ENCODE assay signal across 12 mouse cellular contexts in genomic region chr14:114856243-114857031, GRCm38 (mm10).
DNase-seq lines count a peak whose midpoint lies in the region; ATAC-seq and TF ChIP-seq lines count a peak whose summit lies in the region.
"Had no signal": no experiment of that assay in that cellular context is flagged by ENCODE, and none has a peak within 500 bp of the region (broad histone marks: within the 10 kb centered on the region; RNA-seq: fewer than 3 reads in every experiment).

No protein-coding gene starts in this region.

- 19% methylated on average over 18 of the region's 18 CpGs for WGBS in forebrain, embryonic 11.5 days
- WGBS in forebrain, postnatal 0 days, result 27% methylated on average over 18 of the region's 18 CpGs
- WGBS in kidney, embryonic 14.5 days, result 11% methylated on average over 18 of the region's 18 CpGs
- 13% methylated on average over 18 of the region's 18 CpGs for WGBS in midbrain, embryonic 15.5 days

- peaks cover 3% of the 10 kb centered on the region; the same call in 1 of the 2 replicates for H3K4me1 ChIP-seq in forebrain, embryonic 11.5 days (replicated peaks; ENCODE audit: control insufficient read depth, insufficient read depth, low read length)
- no peaks in the 10 kb centered on the region for H3K4me1 ChIP-seq in forebrain, postnatal 0 days (ENCODE audit: insufficient read depth)
- peaks cover 20% of the 10 kb centered on the region for H3K4me1 ChIP-seq in kidney, embryonic 14.5 days (ENCODE audit: control insufficient read depth, insufficient read depth, low read length)
- peaks cover 8% of the 10 kb centered on the region for H3K4me1 ChIP-seq in midbrain, embryonic 15.5 days
- H3K4me1 ChIP-seq: liver, embryonic 15.5 days had no signal

- intact Hi-C loops in left cerebral cortex, adult 2 months (cut with DNase I), result loop anchor here (2.0 kb wide), 1 partner anchor 124 kb away; no protein-coding TSS in a partner anchor
- intact Hi-C loops in left cerebral cortex, postnatal 14 days (cut with DNase I), result no loop called here

- no peak overlapping the region for H3K9ac ChIP-seq in forebrain, embryonic 11.5 days (ENCODE audit: low read length)
- H3K9ac ChIP-seq in forebrain, postnatal 0 days, result no peak overlapping the region
- no peak overlapping the region for H3K9ac ChIP-seq in kidney, embryonic 14.5 days (ENCODE audit: low read depth, low read length)
- H3K9ac ChIP-seq in midbrain, embryonic 15.5 days, result no peak overlapping the region
- H3K9ac ChIP-seq: liver, embryonic 15.5 days had no signal

- H3K36me3 ChIP-seq in forebrain, embryonic 11.5 days (ENCODE audit: control insufficient read depth, insufficient read depth, low read length), result no peaks in the 10 kb centered on the region
- H3K36me3 ChIP-seq in forebrain, postnatal 0 days (ENCODE audit: insufficient read depth), result no peaks in the 10 kb centered on the region
- no peaks in the 10 kb centered on the region for H3K36me3 ChIP-seq in kidney, embryonic 14.5 days (ENCODE audit: control insufficient read depth, insufficient read depth, low read length)
- H3K36me3 ChIP-seq in midbrain, embryonic 15.5 days (replicated peaks), result no peaks in the 10 kb centered on the region
- H3K36me3 ChIP-seq: liver, embryonic 15.5 days had no signal

- H3K4me2 ChIP-seq in forebrain, embryonic 11.5 days (ENCODE audit: low read depth, low read length, severe bottlenecking), result no peak overlapping the region
- H3K4me2 ChIP-seq in forebrain, postnatal 0 days (ENCODE audit: low read depth), result no peak overlapping the region
- H3K4me2 ChIP-seq in kidney, embryonic 14.5 days (replicated peaks; ENCODE audit: low read depth, low read length), result peak overlapping the region; percentile 5; the same call in 1 of the 2 replicates
- peak overlapping the region; percentile 19; the same call in 1 of the 2 replicates for H3K4me2 ChIP-seq in midbrain, embryonic 15.5 days

- peaks cover 2% of the 10 kb centered on the region; the same call in 1 of the 2 replicates for H3K27me3 ChIP-seq in forebrain, embryonic 11.5 days (ENCODE audit: control insufficient read depth, insufficient read depth, low read length)
- no peaks in the 10 kb centered on the region; the same call in 1 of the 2 replicates for H3K27me3 ChIP-seq in forebrain, postnatal 0 days (ENCODE audit: insufficient read depth, low read length)
- H3K27me3 ChIP-seq in kidney, embryonic 14.5 days (ENCODE audit: control insufficient read depth, insufficient read depth, low read length), result no peaks in the 10 kb centered on the region
- 0 out of 2 replicates have a peak, but pooled peaks cover 4% of the 10 kb centered on the region for H3K27me3 ChIP-seq in midbrain, embryonic 15.5 days (replicated peaks)
- H3K27me3 ChIP-seq: liver, embryonic 15.5 days had no signal

- no peak for TF ChIP-seq CTCF in forebrain, postnatal 0 days (IDR thresholded peaks at IDR 0.05; ENCODE audit: low read depth)
- no peak for TF ChIP-seq CTCF in left cerebral cortex, adult 2 months (IDR thresholded peaks at IDR 0.05)

- no peak for DNase-seq in forebrain, embryonic 11.5 days (ENCODE audit: low spot score)
- no peak for DNase-seq in forebrain, postnatal 0 days
- peak; percentile 68 for DNase-seq in embryo, embryonic 9.5 days (ENCODE audit: extremely low spot score)
- DNase-seq in left cerebral cortex, adult 2 months (ENCODE audit: extremely low spot score in 1 of 2, low spot score in 2 of 2), result no peak
- no peak for DNase-seq in ovary, adult 18-20 months (ENCODE audit: low spot score)
- no peak for DNase-seq in left cerebral cortex, postnatal 14 days (ENCODE audit: low spot score in 2 of 2)
- DNase-seq: heart, adult 2 months; right cerebral cortex, postnatal 25 days had no signal

- peak; percentile 51 for ATAC-seq in forebrain, embryonic 11.5 days (replicated peaks; ENCODE audit: low FRiP score)
- no peak for ATAC-seq in forebrain, postnatal 0 days
- ATAC-seq in kidney, embryonic 14.5 days (ENCODE audit: low FRiP score, low TSS enrichment), result peak; percentile 77
- ATAC-seq in midbrain, embryonic 15.5 days (replicated peaks), result no peak
- ATAC-seq: Patski had no signal

- no peaks in the 10 kb centered on the region for H3K9me3 ChIP-seq in forebrain, embryonic 11.5 days (ENCODE audit: control insufficient read depth, low read length)
- H3K9me3 ChIP-seq in forebrain, postnatal 0 days (ENCODE audit: low read length), result no peaks in the 10 kb centered on the region
- H3K9me3 ChIP-seq in kidney, embryonic 14.5 days (ENCODE audit: control insufficient read depth, low read length), result no peaks in the 10 kb centered on the region
- no peaks in the 10 kb centered on the region for H3K9me3 ChIP-seq in midbrain, embryonic 15.5 days
- H3K9me3 ChIP-seq: liver, embryonic 15.5 days had no signal

- H3K27ac ChIP-seq in forebrain, embryonic 11.5 days (ENCODE audit: low read depth, low read length), result no peak overlapping the region
- no peak overlapping the region for H3K27ac ChIP-seq in forebrain, postnatal 0 days (ENCODE audit: low read depth, low read length)
- no peak overlapping the region; the same call in 1 of the 2 replicates for H3K27ac ChIP-seq in kidney, embryonic 14.5 days (ENCODE audit: low read depth, low read length)
- H3K27ac ChIP-seq in midbrain, embryonic 15.5 days, result no peak overlapping the region
- no peak overlapping the region for H3K27ac ChIP-seq in left cerebral cortex, adult 2 months
- H3K27ac ChIP-seq: heart, adult 2 months had no signal

- no peak overlapping the region for H3K4me3 ChIP-seq in forebrain, embryonic 11.5 days (ENCODE audit: low read depth, low read length)
- no peak overlapping the region for H3K4me3 ChIP-seq in forebrain, postnatal 0 days (ENCODE audit: low read depth, low read length)
- H3K4me3 ChIP-seq in kidney, embryonic 14.5 days (ENCODE audit: low read length), result no peak overlapping the region
- H3K4me3 ChIP-seq in midbrain, embryonic 15.5 days, result no peak overlapping the region
- H3K4me3 ChIP-seq in left cerebral cortex, adult 2 months, result no peak overlapping the region
- H3K4me3 ChIP-seq: heart, adult 2 months; liver, embryonic 15.5 days had no signal

Comparison
In these comparisons a context has a peak if more than half of its experiments do, and no peak if none do; other contexts are left out.
1. ATAC-seq: peak in forebrain, embryonic 11.5 days (single experiment) and kidney, embryonic 14.5 days (single experiment); none in forebrain, postnatal 0 days (single experiment) and midbrain, embryonic 15.5 days (single experiment).
2. H3K4me2 ChIP-seq: peak in kidney, embryonic 14.5 days (single experiment) and midbrain, embryonic 15.5 days (single experiment); none in forebrain, embryonic 11.5 days (single experiment) and forebrain, postnatal 0 days (single experiment).